ENCODE assay signal across 9 mouse cellular contexts in the genomic region with DNA sequence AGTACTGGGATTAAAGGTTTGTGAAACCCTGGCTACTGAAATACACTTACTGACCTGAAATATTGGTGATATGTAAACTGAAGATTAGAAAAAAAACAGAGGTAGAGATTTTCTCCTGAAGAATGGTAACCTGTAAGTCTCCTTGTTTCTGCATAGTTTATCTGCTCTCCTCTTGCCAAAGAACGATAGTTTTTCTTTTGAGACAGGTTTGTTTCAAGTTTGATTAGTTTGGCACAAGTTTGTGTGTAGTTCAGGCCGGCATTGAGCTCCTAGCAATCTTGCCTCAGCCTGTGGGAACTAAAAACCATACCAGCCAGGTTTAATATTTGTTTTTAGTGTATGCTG. TPM values are rescaled to one million over a fixed set of nuclear protein-coding genes. Genes with fewer than 3 reads are reported as not detected.
DNase-seq lines count a peak whose midpoint lies in the region; ATAC-seq and TF ChIP-seq lines count a peak whose summit lies in the region.
"Had no signal": no experiment of that assay in that cellular context is flagged by ENCODE, and none has a peak within 500 bp of the region (broad histone marks: within the 10 kb centered on the region; RNA-seq: fewer than 3 reads in every experiment).

No protein-coding gene starts in this region.

- H3K27me3 ChIP-seq in kidney, postnatal 0 days (ENCODE audit: insufficient read depth, low read length), result no peaks in the 10 kb centered on the region
- H3K27me3 ChIP-seq in embryonic facial prominence, embryonic 13.5 days, result no peaks in the 10 kb centered on the region
- H3K27me3 ChIP-seq in intestine, embryonic 16.5 days (replicated peaks; ENCODE audit: control insufficient read depth, insufficient read depth, low read length), result no peaks in the 10 kb centered on the region
- no peaks in the 10 kb centered on the region for H3K27me3 ChIP-seq in myocyte (ENCODE audit: control insufficient read depth, insufficient read depth, insufficient read length)

- TF ChIP-seq CTCF in kidney, postnatal 0 days (IDR thresholded peaks at IDR 0.05; ENCODE audit: low read depth), result no peak

- no peak for TF ChIP-seq POLR2A in myocyte (IDR thresholded peaks at IDR 0.05; ENCODE audit: insufficient read length, low read depth)

- peaks cover 66% of the 10 kb centered on the region for H3K79me2 ChIP-seq in myocyte (ENCODE audit: control insufficient read depth, insufficient read depth)

- peak overlapping the region; percentile 91 for H3K4me3 ChIP-seq in kidney, postnatal 0 days (replicated peaks; ENCODE audit: low read depth, low read length)
- peak overlapping the region; percentile 99 for H3K4me3 ChIP-seq in embryonic facial prominence, embryonic 13.5 days
- peak overlapping the region; percentile 93 for H3K4me3 ChIP-seq in intestine, embryonic 16.5 days (ENCODE audit: low read length)
- peak overlapping the region; percentile 61 for H3K4me3 ChIP-seq in myocyte

- DNase-seq in kidney, postnatal 0 days (ENCODE audit: low spot score), result no peak
- DNase-seq in kidney, adult 18-20 months, result no peak
- no peak for DNase-seq in cerebellum, postnatal 25 days
- DNase-seq in cerebellum, adult 9-11 months, result no peak
- DNase-seq in urinary bladder, postnatal 10 days (ENCODE audit: low spot score), result no peak
- DNase-seq: gastrocnemius, postnatal 10 days had no signal

- no peaks in the 10 kb centered on the region for H3K9me3 ChIP-seq in kidney, postnatal 0 days (replicated peaks; ENCODE audit: low read length)
- H3K9me3 ChIP-seq in embryonic facial prominence, embryonic 13.5 days, result no peaks in the 10 kb centered on the region
- no peaks in the 10 kb centered on the region for H3K9me3 ChIP-seq in intestine, embryonic 16.5 days (ENCODE audit: control insufficient read depth, low read length)

- H3K9ac ChIP-seq in kidney, postnatal 0 days (ENCODE audit: low read depth, low read length), result peak overlapping the region; percentile 94
- H3K9ac ChIP-seq in embryonic facial prominence, embryonic 13.5 days, result peak overlapping the region; percentile 96
- H3K9ac ChIP-seq in intestine, embryonic 16.5 days (ENCODE audit: low read depth, low read length), result peak overlapping the region; percentile 97

- H3K4me2 ChIP-seq in kidney, postnatal 0 days (ENCODE audit: low read length), result peak overlapping the region; percentile 74
- peak overlapping the region; percentile 77 for H3K4me2 ChIP-seq in embryonic facial prominence, embryonic 13.5 days
- H3K4me2 ChIP-seq in intestine, embryonic 16.5 days (ENCODE audit: low read depth, low read length), result peak overlapping the region; percentile 87
- peak overlapping the region; percentile 77 for H3K4me2 ChIP-seq in myocyte (ENCODE audit: low read depth)

- no peaks in the 10 kb centered on the region for H3K36me3 ChIP-seq in kidney, postnatal 0 days (ENCODE audit: insufficient read depth, low read length)
- peaks cover 10% of the 10 kb centered on the region for H3K36me3 ChIP-seq in embryonic facial prominence, embryonic 13.5 days
- H3K36me3 ChIP-seq in intestine, embryonic 16.5 days (ENCODE audit: control insufficient read depth, insufficient read depth, low read length), result no peaks in the 10 kb centered on the region; the same call in 1 of the 2 replicates
- H3K36me3 ChIP-seq in myocyte (ENCODE audit: control insufficient read depth, insufficient read depth), result peaks cover 3% of the 10 kb centered on the region

- H3K4me1 ChIP-seq in kidney, postnatal 0 days (replicated peaks; ENCODE audit: insufficient read depth, low read length), result peaks cover 8% of the 10 kb centered on the region
- peaks cover 21% of the 10 kb centered on the region for H3K4me1 ChIP-seq in embryonic facial prominence, embryonic 13.5 days
- H3K4me1 ChIP-seq in intestine, embryonic 16.5 days (ENCODE audit: control insufficient read depth, insufficient read depth, low read length), result peaks cover 10% of the 10 kb centered on the region

- no peak overlapping the region for H3K27ac ChIP-seq in kidney, postnatal 0 days
- H3K27ac ChIP-seq in embryonic facial prominence, embryonic 13.5 days, result no peak overlapping the region
- peak overlapping the region; percentile 96 for H3K27ac ChIP-seq in intestine, embryonic 16.5 days (ENCODE audit: low read length)

- ATAC-seq in kidney, postnatal 0 days (replicated peaks; ENCODE audit: low FRiP score, low read depth), result no peak
- ATAC-seq in embryonic facial prominence, embryonic 13.5 days (ENCODE audit: insufficient number of reproducible peaks, insufficient read depth, low FRiP score, low TSS enrichment, low read depth), result no peak
- ATAC-seq in intestine, embryonic 16.5 days, result no peak

- no peak overlapping the region for H3ac ChIP-seq in myocyte (ENCODE audit: control insufficient read depth, insufficient read length)

- 24% methylated on average over 2 of the region's 2 CpGs for WGBS in kidney, postnatal 0 days
- 44% methylated on average over 2 of the region's 2 CpGs for WGBS in embryonic facial prominence, embryonic 13.5 days
- WGBS in intestine, embryonic 16.5 days, result 21% methylated on average over 2 of the region's 2 CpGs

TF ChIP-seq in myocyte, 11 proteins besides CTCF, POLR2A, EP300 and RAD21:
- TF ChIP-seq E2F4 (IDR thresholded peaks at IDR 0.05; ENCODE audit: insufficient read depth), result no peak
- no peak for TF ChIP-seq REST (IDR thresholded peaks at IDR 0.05; ENCODE audit: insufficient read depth, insufficient read length)
- no peak for TF ChIP-seq TCF12 (IDR thresholded peaks at IDR 0.05; ENCODE audit: insufficient read depth, poor library complexity, severe bottlenecking)
- TF ChIP-seq POLR2AphosphoS2 (IDR thresholded peaks at IDR 0.05; ENCODE audit: insufficient read length, low read depth), result no peak
- no peak for TF ChIP-seq CEBPB (IDR thresholded peaks at IDR 0.05; ENCODE audit: insufficient read depth, poor library complexity, severe bottlenecking)
- TF ChIP-seq TCF3 (IDR thresholded peaks at IDR 0.05; ENCODE audit: insufficient read length, low read depth), result no peak
- TF ChIP-seq SRF (IDR thresholded peaks at IDR 0.05; ENCODE audit: control insufficient read depth, insufficient read length, low read depth), result no peak
- TF ChIP-seq MYOG (IDR thresholded peaks at IDR 0.05; ENCODE audit: control insufficient read depth in 1 of 3, insufficient read depth in 1 of 3, insufficient read length in 2 of 3, low read depth in 2 of 3), result no peak
- no peak for TF ChIP-seq USF1 (IDR thresholded peaks at IDR 0.05; ENCODE audit: low read depth)
- no peak for TF ChIP-seq MAX (IDR thresholded peaks at IDR 0.05; ENCODE audit: low read depth)
- TF ChIP-seq MYOD1 (IDR thresholded peaks at IDR 0.05; ENCODE audit: control insufficient read depth in 1 of 3, insufficient read length in 2 of 3, low read depth in 2 of 3), result no peak

RNA-seq across cellular contexts. Expression of a gene that starts 1.3 kb away (rescaled TPM):
- polyA plus RNA-seq in kidney, postnatal 0 days (2015; fragmentation: Nextera tagmentation; extraction: Ambion mirVana), result 50.8 and 51.8 TPM in 2 replicates
- polyA plus RNA-seq in embryonic facial prominence, embryonic 13.5 days (2015; fragmentation: Nextera tagmentation; extraction: Ambion mirVana), result 58.8 and 59.2 TPM in 2 replicates
- polyA plus RNA-seq in intestine, embryonic 16.5 days (2015; fragmentation: Nextera tagmentation; extraction: Ambion mirVana), result 52.8 TPM in 2 replicates
- 5.4 TPM for polyA plus RNA-seq in myocyte (2012; fragmentation: generic; extraction: Trizol)

RNA-seq across cellular contexts. Expression of a gene that starts 1.4 kb away (rescaled TPM):
- polyA plus RNA-seq in kidney, postnatal 0 days (2015; fragmentation: Nextera tagmentation; extraction: Ambion mirVana), result 238 and 244 TPM in 2 replicates
- polyA plus RNA-seq in embryonic facial prominence, embryonic 13.5 days (2015; fragmentation: Nextera tagmentation; extraction: Ambion mirVana), result 72.1 and 73.8 TPM in 2 replicates
- polyA plus RNA-seq in intestine, embryonic 16.5 days (2015; fragmentation: Nextera tagmentation; extraction: Ambion mirVana), result 201 and 219 TPM in 2 replicates
- 67.1 TPM for polyA plus RNA-seq in myocyte (2012; fragmentation: generic; extraction: Trizol)

RNA-seq across cellular contexts. Expression of a gene that starts 12.2 kb away (rescaled TPM):
- 0.82 and 1.1 TPM in 2 replicates for polyA plus RNA-seq in kidney, postnatal 0 days (2015; fragmentation: Nextera tagmentation; extraction: Ambion mirVana)
- 0.22 and 0.87 TPM in 2 replicates for polyA plus RNA-seq in embryonic facial prominence, embryonic 13.5 days (2015; fragmentation: Nextera tagmentation; extraction: Ambion mirVana)
- 2.1 and 2.7 TPM in 2 replicates for polyA plus RNA-seq in intestine, embryonic 16.5 days (2015; fragmentation: Nextera tagmentation; extraction: Ambion mirVana)
- not detected for polyA plus RNA-seq in myocyte (2012; fragmentation: generic; extraction: Trizol)

RNA-seq across cellular contexts. Expression of a gene that starts 31.3 kb away (rescaled TPM):
- polyA plus RNA-seq in kidney, postnatal 0 days (2015; fragmentation: Nextera tagmentation; extraction: Ambion mirVana), result 19.1 and 20.6 TPM in 2 replicates
- 18.2 and 18.3 TPM in 2 replicates for polyA plus RNA-seq in embryonic facial prominence, embryonic 13.5 days (2015; fragmentation: Nextera tagmentation; extraction: Ambion mirVana)
- polyA plus RNA-seq in intestine, embryonic 16.5 days (2015; fragmentation: Nextera tagmentation; extraction: Ambion mirVana), result 9.4 and 9.6 TPM in 2 replicates
- 27.3 TPM for polyA plus RNA-seq in myocyte (2012; fragmentation: generic; extraction: Trizol)
